Mouse (Mus musculus) CH12.LX (cell line): ENCODE results near the gene Gm17364. TPM values are rescaled to one million over a fixed set of nuclear protein-coding genes. Genes with fewer than 3 reads are reported as not detected.

Experiments used
- DNase-seq: peaks from one replicate; pipeline ENCODE4 v3.0.0-alpha.2; 2013; ENCODE audit errors: extremely low read depth
- H3K27ac ChIP-seq: 2 replicates; pipeline ENCODE4 v1.5.1; 2012; ENCODE audit warnings: low read depth, mild to moderate bottlenecking, control low read depth, moderate library complexity; ENCODE audit not compliant: insufficient read depth
- H3K27me3 ChIP-seq: replicated peaks from 2 replicates; pipeline ENCODE3; 2012; ENCODE audit warnings: inconsistent platforms
- H3K36me3 ChIP-seq, 2 experiments: replicated peaks in 1 of 2; 2 replicates each; pipeline versions ENCODE3 to v1.6.1; 2012; ENCODE audit warnings: inconsistent platforms in 1 of 2, low read length in 1 of 2, mild to moderate bottlenecking in 1 of 2, mixed read lengths in 1 of 2, moderate library complexity in 1 of 2; ENCODE audit not compliant: control insufficient read depth in 1 of 2, insufficient read depth in 1 of 2
- H3K4me1 ChIP-seq, 2 experiments: 2 replicates each; pipeline ENCODE4 v1.6.1; 2012; ENCODE audit warnings: inconsistent platforms in 1 of 2, moderate library complexity in 1 of 2; ENCODE audit not compliant: insufficient read depth in 2 of 2, control insufficient read depth in 1 of 2
- H3K4me2 ChIP-seq: 2 replicates; pipeline ENCODE4 v1.6.1; 2012; ENCODE audit warnings: low read depth, mild to moderate bottlenecking, control low read depth; ENCODE audit not compliant: poor library complexity, insufficient read depth, severe bottlenecking
- H3K4me3 ChIP-seq, 3 experiments: fragments of 150-350 bp in 1 of 3; sonication (generic) in 1 of 3; replicated peaks in 1 of 3; 2 replicates each; pipeline versions ENCODE3 to v1.5.1; 2011 to 2012; ENCODE audit warnings: low read depth in 2 of 3, low read length in 2 of 3, mild to moderate bottlenecking in 2 of 3, moderate library complexity in 2 of 3, control low read depth in 1 of 3, improper control_type of control experiment in 1 of 3, inconsistent platforms in 1 of 3, mixed read lengths in 1 of 3; ENCODE audit not compliant: poor library complexity in 1 of 3
- H3K79me2 ChIP-seq: replicated peaks from 2 replicates; pipeline ENCODE4 v1.6.1; 2012; ENCODE audit warnings: mild to moderate bottlenecking, moderate library complexity; ENCODE audit not compliant: control insufficient read depth, poor library complexity, insufficient read depth, severe bottlenecking; ENCODE audit errors: extremely low read depth
- H3K9ac ChIP-seq: 2 replicates; pipeline ENCODE4 v1.6.1; 2012; ENCODE audit warnings: low read depth, mild to moderate bottlenecking, control low read depth, moderate library complexity; ENCODE audit not compliant: insufficient read depth
- H3K9me3 ChIP-seq: replicated peaks from 2 replicates; pipeline ENCODE3; 2012; ENCODE audit warnings: low read length, inconsistent platforms, mixed read lengths
- BHLHE40 ChIP-seq: IDR thresholded peaks from 2 replicates; pipeline ENCODE4 v1.6.1; 2011; ENCODE audit warnings: mild to moderate bottlenecking, low read depth, low read length, improper control_type of control experiment
- ETS1 ChIP-seq: conservative IDR thresholded peaks from 2 replicates; pipeline ENCODE4 v1.6.1; 2012; ENCODE audit warnings: low read depth, mild to moderate bottlenecking, inconsistent platforms, low read length, improper control_type of control experiment, moderate library complexity
- JUN ChIP-seq: IDR thresholded peaks from 2 replicates; pipeline ENCODE4 v1.6.1; 2011; ENCODE audit warnings: low read depth, mild to moderate bottlenecking, low read length, improper control_type of control experiment, moderate library complexity; ENCODE audit not compliant: insufficient read depth
- JUND ChIP-seq: conservative IDR thresholded peaks from 2 replicates; pipeline ENCODE4 v1.6.1; 2011; ENCODE audit warnings: low read depth, low read length, improper control_type of control experiment
- MYC ChIP-seq: IDR thresholded peaks from 2 replicates; pipeline ENCODE4 v1.6.1; 2011; ENCODE audit warnings: low read depth, mild to moderate bottlenecking, improper control_type of control experiment, low read length
- NELFE ChIP-seq: IDR thresholded peaks from 2 replicates; pipeline ENCODE4 v1.6.1; 2011; ENCODE audit warnings: low read depth, low read length, improper control_type of control experiment
- POLR2AphosphoS2 ChIP-seq: IDR thresholded peaks from 2 replicates; pipeline ENCODE4 v1.6.1; 2011; ENCODE audit warnings: low read depth, low read length, improper control_type of control experiment
- RCOR1 ChIP-seq: conservative IDR thresholded peaks from 2 replicates; pipeline ENCODE4 v1.6.1; 2012; ENCODE audit warnings: low read depth, mild to moderate bottlenecking, inconsistent platforms, low read length, improper control_type of control experiment
- SMC3 ChIP-seq: IDR thresholded peaks from 2 replicates; pipeline ENCODE4 v1.6.1; 2011; ENCODE audit warnings: low read depth, low read length, improper control_type of control experiment
- ZKSCAN1 ChIP-seq: IDR thresholded peaks from 2 replicates; pipeline ENCODE4 v1.6.1; 2012; ENCODE audit warnings: low read depth, inconsistent platforms, low read length, improper control_type of control experiment, borderline replicate concordance
- dilution Hi-C: fragments of 300-500 bp; cut with MboI; formaldehyde crosslinking; loops from 2 replicates; pipeline ENCODE4 v1.14.3; 2020; ENCODE audit warnings: low sequenced_read_pairs; ENCODE audit not compliant: extremely low pct_unique_long_range_greater_than_20kb, extremely low pct_ligation_motif_present
- in situ Hi-C: fragments of 300-500 bp; cut with MboI; formaldehyde crosslinking; loops from 3 replicates; pipeline ENCODE4 v1.14.3; 2019; ENCODE audit warnings: low sequenced_read_pairs, low pct_ligation_motif_present, low pct_unique_long_range_greater_than_20kb, mixed read lengths
- polyA plus RNA-seq: library from polyadenylated mRNA; unstranded; fragments of >175 nt; gene quantifications from 2 replicates; pipeline ENCODE4 v1.2.1, GENCODE M21; 2012; ENCODE audit warnings: low read depth; ENCODE audit not compliant: insufficient read length
- total RNA-seq, 2 experiments: library from RNA; depleted of rRNA; stranded (reverse); fragments of 300-350 nt in 1 of 2; fragments of >200 nt in 1 of 2; gene quantifications; 2 replicates each; pipeline ENCODE4 v1.2.3; 2012 to 2014

The Gm17364 gene
- total and polyA plus RNA-seq, 3 experiments: 17.3 TPM; not detected in 2

GRCm38 (mm10) chr13:41291466-41291974 is 17.7 kb upstream of the Gm17364 start:
- no peak overlapping the region for H3K4me3 ChIP-seq
- peaks cover 3% of the 10 kb centered on the region for H3K9me3 ChIP-seq
- peaks cover 2 to 8% of the 10 kb centered on the region in 2 experiments; a peak in 3 of 4 replicates for H3K4me1 ChIP-seq
- TF ChIP-seq BHLHE40: peak; percentile 28; the same call in 1 of the 2 replicates
- no peak for TF ChIP-seq RCOR1
- no peak for TF ChIP-seq JUND
- peak; percentile 18; the same call in 1 of the 2 replicates for TF ChIP-seq JUN
- DNase-seq: peak; percentile 6
- in situ Hi-C loops (no loop called here), dilution Hi-C loops (no loop called here)
- no peaks in the 10 kb centered on the region for H3K36me3 ChIP-seq
- no peaks in the 10 kb centered on the region for H3K27me3 ChIP-seq
- no peak overlapping the region for H3K9ac ChIP-seq
- H3K4me2 ChIP-seq: no peak overlapping the region
- H3K27ac ChIP-seq: no peak overlapping the region
- no peaks in the 10 kb centered on the region for H3K79me2 ChIP-seq

- H3K4me3 ChIP-seq: no peak overlapping the region
- H3K79me2 ChIP-seq: no peaks in the 10 kb centered on the region
- in situ Hi-C loops (no loop called here), dilution Hi-C loops (no loop called here)
- H3K9me3 ChIP-seq: peaks cover 1% of the 10 kb centered on the region
- TF ChIP-seq NELFE: no peak
- no peak for TF ChIP-seq MYC
- TF ChIP-seq ZKSCAN1: no peak
- no peak for TF ChIP-seq RCOR1
- no peak for TF ChIP-seq POLR2AphosphoS2
- DNase-seq: no peak
- no peaks in the 10 kb centered on the region for H3K27me3 ChIP-seq
- H3K36me3 ChIP-seq: no peaks in the 10 kb centered on the region
- peaks cover 0 to under 1% of the 10 kb centered on the region in 2 experiments; a peak in 1 of 4 replicates for H3K4me1 ChIP-seq
- H3K9ac ChIP-seq: no peak overlapping the region
- no peak overlapping the region for H3K27ac ChIP-seq
- no peak overlapping the region for H3K4me2 ChIP-seq
These were observed 12.5 kb upstream of the Gm17364 start for GRCm38 (mm10) chr13:41286285-41286684.

GRCm38 (mm10) chr13:41285448-41285847 is 11.7 kb upstream of the Gm17364 start:
- no peak overlapping the region for H3K9ac ChIP-seq
- in situ Hi-C loops: no loop called here
- H3K79me2 ChIP-seq: no peaks in the 10 kb centered on the region
- DNase-seq: no peak
- no peaks in the 10 kb centered on the region for H3K27me3 ChIP-seq
- no peak overlapping the region for H3K4me2 ChIP-seq
- dilution Hi-C loops: no loop called here
- no peak overlapping the region for H3K4me3 ChIP-seq
- H3K27ac ChIP-seq: no peak overlapping the region
- TF ChIP-seq ETS1 (no peak), SMC3 (no peak), JUND (no peak)
- TF ChIP-seq, all 38 proteins: peak for 0
- no peaks in the 10 kb centered on the region for H3K9me3 ChIP-seq
- H3K36me3 ChIP-seq: no peaks in the 10 kb centered on the region
- no peaks in the 10 kb centered on the region for H3K4me1 ChIP-seq
